In the genomic region with DNA sequence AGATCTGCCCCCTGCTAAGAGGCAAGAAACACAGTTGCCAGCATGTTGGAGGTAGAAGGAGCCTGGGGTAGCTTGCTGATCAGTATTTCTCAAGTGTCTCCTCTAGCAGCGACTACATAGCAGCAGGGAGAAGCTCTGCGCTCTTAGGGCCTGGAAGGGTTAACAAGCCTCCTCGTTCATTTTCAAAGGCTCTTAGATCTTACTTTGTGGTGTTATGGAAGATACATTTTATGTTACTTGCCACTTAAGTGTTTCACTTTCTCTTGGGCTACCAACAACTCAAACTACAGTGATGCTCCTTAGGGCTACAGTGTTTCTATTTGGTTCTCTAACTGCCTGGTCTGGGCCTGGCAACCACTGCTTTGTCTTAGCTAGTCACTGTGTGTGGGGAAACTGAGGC, we compare ENCODE assay signal across 12 mouse cellular contexts. TPM values are rescaled to one million over a fixed set of nuclear protein-coding genes. Genes with fewer than 3 reads are reported as not detected.
DNase-seq lines count a peak whose midpoint lies in the region; ATAC-seq lines count a peak whose summit lies in the region.
"Had no signal": no experiment of that assay in that cellular context is flagged by ENCODE, and none has a peak within 500 bp of the region (broad histone marks: within the 10 kb centered on the region; RNA-seq: fewer than 3 reads in every experiment).

No protein-coding gene starts in this region.

- H3K4me2 ChIP-seq in heart, embryonic 11.5 days: no peak overlapping the region
- no peak overlapping the region for H3K4me2 ChIP-seq in lung, embryonic 16.5 days (ENCODE audit: low read depth, low read length)
- no peak overlapping the region for H3K4me2 ChIP-seq in midbrain, embryonic 13.5 days (replicated peaks)
- H3K4me2 ChIP-seq: forebrain, embryonic 15.5 days had no signal

- peak overlapping the region; percentile 23 for H3K27ac ChIP-seq in heart, embryonic 11.5 days (ENCODE audit: low read depth, low read length)
- H3K27ac ChIP-seq in lung, embryonic 16.5 days (ENCODE audit: low read length): peak overlapping the region; percentile 23; the same call in 1 of the 2 replicates
- H3K27ac ChIP-seq in embryonic facial prominence, embryonic 10.5 days (replicated peaks): peak overlapping the region; percentile 19; the same call in 1 of the 2 replicates
- H3K27ac ChIP-seq in midbrain, embryonic 10.5 days (replicated peaks): no peak overlapping the region
- no peak overlapping the region for H3K27ac ChIP-seq in midbrain, embryonic 13.5 days
- H3K27ac ChIP-seq: forebrain, embryonic 15.5 days had no signal

- peaks cover 71% of the 10 kb centered on the region for H3K4me1 ChIP-seq in heart, embryonic 11.5 days (ENCODE audit: control insufficient read depth, insufficient read depth, low read length)
- peaks cover 56% of the 10 kb centered on the region for H3K4me1 ChIP-seq in lung, embryonic 16.5 days (replicated peaks; ENCODE audit: control insufficient read depth, insufficient read depth, low read length)
- peaks cover 54% of the 10 kb centered on the region for H3K4me1 ChIP-seq in embryonic facial prominence, embryonic 10.5 days
- H3K4me1 ChIP-seq in midbrain, embryonic 10.5 days: peaks cover 34% of the 10 kb centered on the region
- peaks cover 39% of the 10 kb centered on the region for H3K4me1 ChIP-seq in midbrain, embryonic 13.5 days (replicated peaks)

- DNase-seq in heart, adult 11 months: no peak
- no peak for DNase-seq in lung, postnatal 36 days
- no peak for DNase-seq in embryonic facial prominence, embryonic 10.5 days (ENCODE audit: low spot score)
- DNase-seq in naive thymus-derived CD4-positive, alpha-beta T cell, adult 2 months (ENCODE audit: low read depth): peak; percentile 62
- no peak for DNase-seq in midbrain, embryonic 10.5 days (ENCODE audit: low spot score)
- DNase-seq: kidney, postnatal 25 days; liver; thymus, postnatal 4 days had no signal

- H3K36me3 ChIP-seq in heart, embryonic 11.5 days (ENCODE audit: control insufficient read depth, insufficient read depth, low read length): no peaks in the 10 kb centered on the region
- no peaks in the 10 kb centered on the region for H3K36me3 ChIP-seq in lung, embryonic 16.5 days (ENCODE audit: control insufficient read depth, insufficient read depth, low read length)
- H3K36me3 ChIP-seq in embryonic facial prominence, embryonic 10.5 days (replicated peaks): 0 out of 2 replicates have a peak, but pooled peaks cover 4% of the 10 kb centered on the region
- no peaks in the 10 kb centered on the region for H3K36me3 ChIP-seq in midbrain, embryonic 10.5 days
- H3K36me3 ChIP-seq in midbrain, embryonic 13.5 days: no peaks in the 10 kb centered on the region
- H3K36me3 ChIP-seq: forebrain, embryonic 15.5 days had no signal

- no peaks in the 10 kb centered on the region for H3K9me3 ChIP-seq in heart, embryonic 11.5 days (replicated peaks; ENCODE audit: control insufficient read depth, low read length)
- H3K9me3 ChIP-seq in lung, embryonic 16.5 days (ENCODE audit: control insufficient read depth, low read length): no peaks in the 10 kb centered on the region
- H3K9me3 ChIP-seq in embryonic facial prominence, embryonic 10.5 days: no peaks in the 10 kb centered on the region
- no peaks in the 10 kb centered on the region for H3K9me3 ChIP-seq in midbrain, embryonic 10.5 days (replicated peaks)
- no peaks in the 10 kb centered on the region for H3K9me3 ChIP-seq in midbrain, embryonic 13.5 days
- H3K9me3 ChIP-seq: forebrain, embryonic 15.5 days had no signal

- no peak overlapping the region for H3K4me3 ChIP-seq in heart, embryonic 11.5 days (ENCODE audit: low read depth, low read length)
- H3K4me3 ChIP-seq in lung, embryonic 16.5 days (ENCODE audit: low read length): no peak overlapping the region
- no peak overlapping the region for H3K4me3 ChIP-seq in embryonic facial prominence, embryonic 10.5 days
- no peak overlapping the region for H3K4me3 ChIP-seq in midbrain, embryonic 10.5 days
- no peak overlapping the region for H3K4me3 ChIP-seq in midbrain, embryonic 13.5 days (replicated peaks)
- H3K4me3 ChIP-seq: forebrain, embryonic 15.5 days had no signal

- WGBS in heart, embryonic 11.5 days (ENCODE audit: insufficient replicate concordance): 68% methylated on average over 3 of the region's 3 CpGs
- WGBS in lung, embryonic 16.5 days: 58% methylated on average over 3 of the region's 3 CpGs
- 77% methylated on average over 3 of the region's 3 CpGs for WGBS in embryonic facial prominence, embryonic 10.5 days
- 79% methylated on average over 3 of the region's 3 CpGs for WGBS in midbrain, embryonic 10.5 days
- WGBS in midbrain, embryonic 13.5 days: 74% methylated on average over 3 of the region's 3 CpGs

- H3K9ac ChIP-seq in heart, embryonic 11.5 days (ENCODE audit: low read depth, low read length): 0 out of 2 replicates have a peak overlapping the region, but pooled peaks have one; percentile 28
- H3K9ac ChIP-seq in lung, embryonic 16.5 days (ENCODE audit: low read length): no peak overlapping the region
- no peak overlapping the region for H3K9ac ChIP-seq in midbrain, embryonic 13.5 days (replicated peaks)
- H3K9ac ChIP-seq: forebrain, embryonic 15.5 days had no signal

- H3K27me3 ChIP-seq in heart, embryonic 11.5 days (ENCODE audit: control insufficient read depth, insufficient read depth, low read length): no peaks in the 10 kb centered on the region
- H3K27me3 ChIP-seq in lung, embryonic 16.5 days (ENCODE audit: control insufficient read depth, insufficient read depth, low read depth, low read length): no peaks in the 10 kb centered on the region
- no peaks in the 10 kb centered on the region for H3K27me3 ChIP-seq in embryonic facial prominence, embryonic 10.5 days (replicated peaks; ENCODE audit: low read depth, poor library complexity, severe bottlenecking)
- H3K27me3 ChIP-seq in midbrain, embryonic 10.5 days (ENCODE audit: low read depth, poor library complexity, severe bottlenecking): no peaks in the 10 kb centered on the region
- no peaks in the 10 kb centered on the region for H3K27me3 ChIP-seq in midbrain, embryonic 13.5 days
- H3K27me3 ChIP-seq: forebrain, embryonic 15.5 days had no signal

- no peak for ATAC-seq in heart, embryonic 11.5 days (replicated peaks; ENCODE audit: insufficient number of reproducible peaks, low FRiP score, low TSS enrichment)
- no peak for ATAC-seq in lung, embryonic 16.5 days (ENCODE audit: low read depth)
- no peak for ATAC-seq in midbrain, embryonic 13.5 days
- ATAC-seq: forebrain, embryonic 15.5 days had no signal

RNA-seq across cellular contexts. Expression of a gene that starts 31.9 kb away (rescaled TPM):
- 107 and 126 TPM in 2 replicates for polyA plus RNA-seq in heart, embryonic 11.5 days (2014; fragmentation: Nextera tagmentation; extraction: Ambion mirVana)
- polyA plus RNA-seq in lung, embryonic 16.5 days (2015; fragmentation: Nextera tagmentation; extraction: Ambion mirVana): 162 and 164 TPM in 2 replicates
- polyA plus RNA-seq in embryonic facial prominence, embryonic 10.5 days (2016; fragmentation: Nextera tagmentation; extraction: Ambion mirVana): 42.8 and 54.1 TPM in 2 replicates
- polyA plus RNA-seq in midbrain, embryonic 10.5 days (2016; fragmentation: Nextera tagmentation; extraction: Ambion mirVana): 24.0 and 30.5 TPM in 2 replicates
- 17.2 and 17.6 TPM in 2 replicates for polyA plus RNA-seq in midbrain, embryonic 13.5 days (2015; fragmentation: Nextera tagmentation; extraction: Ambion mirVana)

Comparison
In these comparisons a context has a peak if more than half of its experiments do, and no peak if none do; other contexts are left out.
1. H3K27ac ChIP-seq: peak in heart, embryonic 11.5 days (single experiment), lung, embryonic 16.5 days (single experiment) and embryonic facial prominence, embryonic 10.5 days (single experiment); none in midbrain, embryonic 10.5 days (single experiment) and midbrain, embryonic 13.5 days (single experiment).